Mouse (Mus musculus): ENCODE measurements around the gene Slc37a1.

Gene Slc37a1

GRCm38 (mm10) chr17:31286492-31286891 is at the start of gene Slc37a1:
Gene Slc37a1, plus strand, starts transcription at chr17:31286792.
- DNase-seq = no peak

- DNase-seq = peak; percentile 81
Observed at GRCm38 (mm10) chr17:31238234-31239020, 48.2 kb upstream of the Slc37a1 start.

GRCm38 (mm10) chr17:31241156-31241555 is 45.4 kb upstream of the Slc37a1 start:
- peak; percentile 60 for DNase-seq

- DNase-seq = peak; percentile 49
Observed at GRCm38 (mm10) chr17:31242764-31243163, 43.8 kb upstream of the Slc37a1 start.

GRCm38 (mm10) chr17:31245321-31245720 is 41.3 kb upstream of the Slc37a1 start:
- DNase-seq = peak; percentile 94

- DNase-seq = peak; percentile 84
Observed at GRCm38 (mm10) chr17:31247144-31247543, 39.4 kb upstream of the Slc37a1 start.

GRCm38 (mm10) chr17:31253951-31254350 is 32.6 kb upstream of the Slc37a1 start:
- DNase-seq = peak; percentile 92

GRCm38 (mm10) chr17:31254463-31254931 is 32.1 kb upstream of the Slc37a1 start:
- DNase-seq = peak; percentile 97

GRCm38 (mm10) chr17:31257149-31257548 is 29.4 kb upstream of the Slc37a1 start:
- DNase-seq = no peak

GRCm38 (mm10) chr17:31257898-31258297 is 28.7 kb upstream of the Slc37a1 start:
- DNase-seq = peak; percentile 91

- peak; percentile 93 for DNase-seq
Observed at GRCm38 (mm10) chr17:31258310-31258865, 28.2 kb upstream of the Slc37a1 start.

- DNase-seq = peak; percentile 91
Observed at GRCm38 (mm10) chr17:31259145-31259544, 27.4 kb upstream of the Slc37a1 start.

- DNase-seq = no peak
Observed at GRCm38 (mm10) chr17:31259825-31260224, 26.8 kb upstream of the Slc37a1 start.

- peak; percentile 97 for DNase-seq
Observed at GRCm38 (mm10) chr17:31260430-31260829, 26.2 kb upstream of the Slc37a1 start.

GRCm38 (mm10) chr17:31261352-31261751 is 25.2 kb upstream of the Slc37a1 start:
- DNase-seq = peak; percentile 91

GRCm38 (mm10) chr17:31262715-31263114 is 23.9 kb upstream of the Slc37a1 start:
- peak; percentile 86 for DNase-seq

GRCm38 (mm10) chr17:31263770-31264169 is 22.8 kb upstream of the Slc37a1 start:
- peak; percentile 88 for DNase-seq

- DNase-seq = no peak
Observed at GRCm38 (mm10) chr17:31264372-31264771, 22.2 kb upstream of the Slc37a1 start.

GRCm38 (mm10) chr17:31265171-31265572 is 21.4 kb upstream of the Slc37a1 start:
- DNase-seq = peak; percentile 90

GRCm38 (mm10) chr17:31265831-31266230 is 20.8 kb upstream of the Slc37a1 start:
- DNase-seq = peak; percentile 92

GRCm38 (mm10) chr17:31266321-31266950 is 20.2 kb upstream of the Slc37a1 start:
- peak; percentile 91 for DNase-seq

- no peak for DNase-seq
Observed at GRCm38 (mm10) chr17:31267138-31267537, 19.5 kb upstream of the Slc37a1 start.

- DNase-seq = peak; percentile 68
Observed at GRCm38 (mm10) chr17:31267603-31268002, 19.0 kb upstream of the Slc37a1 start.

- peak; percentile 82 for DNase-seq
Observed at GRCm38 (mm10) chr17:31268016-31268415, 18.6 kb upstream of the Slc37a1 start.
